Mouse (Mus musculus): Measurements from ENCODE around the gene Zbtb7b.
A peak's percentile ranks its signal among the peaks of the same experiment; 100 is the strongest.
"Not testable (repeated sequence)": the region's sequence is repeated elsewhere in the genome, so short reads cannot be mapped to it uniquely, and the experiment has no call there.

The Zbtb7b gene

GRCm38 (mm10) chr3:89394006-89394893, at the start of gene Zbtb7b:
Zbtb7b (minus strand) TSS chr3:89394776.
- DNase-seq: peak; percentile 93

GRCm38 (mm10) chr3:89440691-89441090, 46.1 kb upstream of the Zbtb7b start:
- no peak for DNase-seq

- DNase-seq: peak; percentile 41
Measured at GRCm38 (mm10) chr3:89437269-89437668, 42.7 kb upstream of the Zbtb7b start.

- DNase-seq: peak; percentile 86
Measured at GRCm38 (mm10) chr3:89436176-89437113, 41.9 kb upstream of the Zbtb7b start, which contains the start of gene Pbxip1. Pbxip1 (plus strand) TSS chr3:89436706.

- DNase-seq: no peak
Measured at GRCm38 (mm10) chr3:89435041-89435440, 40.5 kb upstream of the Zbtb7b start.

GRCm38 (mm10) chr3:89434532-89434931, 40.0 kb upstream of the Zbtb7b start:
- DNase-seq: no peak

GRCm38 (mm10) chr3:89432606-89433005, 38.0 kb upstream of the Zbtb7b start:
- DNase-seq: no peak

GRCm38 (mm10) chr3:89430171-89431159, 35.9 kb upstream of the Zbtb7b start, which contains the start of gene Pygo2:
Pygo2 (plus strand) TSS chr3:89430214.
- DNase-seq: peak; percentile 97

- DNase-seq: not testable (repeated sequence)
Measured at GRCm38 (mm10) chr3:89429021-89429420, 34.4 kb upstream of the Zbtb7b start.

- no peak for DNase-seq
Measured at GRCm38 (mm10) chr3:89425876-89426275, 31.3 kb upstream of the Zbtb7b start.

- no peak for DNase-seq
Measured at GRCm38 (mm10) chr3:89425141-89425525, 30.6 kb upstream of the Zbtb7b start.

GRCm38 (mm10) chr3:89424416-89425140, 30.0 kb upstream of the Zbtb7b start:
- DNase-seq: no peak

- DNase-seq: no peak
Measured at GRCm38 (mm10) chr3:89422556-89423205, 28.1 kb upstream of the Zbtb7b start.

- peak; percentile 40 for DNase-seq
Measured at GRCm38 (mm10) chr3:89421810-89422473, 27.4 kb upstream of the Zbtb7b start.

- peak; percentile 88 for DNase-seq
Measured at GRCm38 (mm10) chr3:89421002-89421774, 26.6 kb upstream of the Zbtb7b start.

GRCm38 (mm10) chr3:89420421-89420820, 25.8 kb upstream of the Zbtb7b start:
- no peak for DNase-seq

- no peak for DNase-seq
Measured at GRCm38 (mm10) chr3:89419981-89420380, 25.4 kb upstream of the Zbtb7b start.

- DNase-seq: peak; percentile 83
Measured at GRCm38 (mm10) chr3:89419571-89419970, 25.0 kb upstream of the Zbtb7b start.

- peak; percentile 92 for DNase-seq
Measured at GRCm38 (mm10) chr3:89418861-89419250, 24.3 kb upstream of the Zbtb7b start.

Data from kidney, postnatal 14 days (tissue).